Mouse (Mus musculus): ENCODE data around the gene Jade3. TPM values are rescaled to one million over a fixed set of nuclear protein-coding genes. Genes with fewer than 3 reads are reported as not detected.

Jade3 gene
- 11.8 and 12.2 TPM in 2 replicates for polyA plus RNA-seq (2012; rRNA removed)

GRCm38 (mm10) chrX:20425140-20425838 lies at the start of gene Jade3:
TSS of gene Jade3 (plus strand) at chrX:20425688.

GRCm38 (mm10) chrX:20549532-20549931 lies 124.0 kb downstream of the Jade3 start, which contains the start of gene Rgn:
TSS of gene Rgn (plus strand) at chrX:20549787.

Other genes with a start within 250 kb of the Jade3 start
- 13.5 and 14.1 TPM in 2 replicates for gene Slc9a7, start 133.9 kb upstream of the Jade3 start, polyA plus RNA-seq (2012; rRNA removed)
- gene Rp2, start 61.2 kb upstream of the Jade3 start, polyA plus RNA-seq (2012; rRNA removed), result 9.7 and 9.9 TPM in 2 replicates
- 0.27 and 0.60 TPM in 2 replicates for gene Rgn, start 124.1 kb downstream of the Jade3 start, polyA plus RNA-seq (2012; rRNA removed)
- gene Rbm10, start 191.8 kb downstream of the Jade3 start, polyA plus RNA-seq (2012; rRNA removed), result 60.4 and 62.7 TPM in 2 replicates
- gene Ndufb11, start 191.9 kb downstream of the Jade3 start, polyA plus RNA-seq (2012; rRNA removed), result 165 and 196 TPM in 2 replicates
- gene Uba1, start 232.6 kb downstream of the Jade3 start, polyA plus RNA-seq (2012; rRNA removed), result 397 and 433 TPM in 2 replicates